Mouse (Mus musculus) cerebellum, adult (tissue): ENCODE results near the gene Stra6.

Experiments
- ATAC-seq: cut with Nextera tagmentation; 2 replicates; pipeline ENCODE4 v1.9.2; 2017; ENCODE audit warnings: mild to moderate bottlenecking, moderate library complexity, mixed read lengths; ENCODE audit not compliant: insufficient number of reproducible peaks, low FRiP score, low TSS enrichment

Stra6 gene

DNA sequence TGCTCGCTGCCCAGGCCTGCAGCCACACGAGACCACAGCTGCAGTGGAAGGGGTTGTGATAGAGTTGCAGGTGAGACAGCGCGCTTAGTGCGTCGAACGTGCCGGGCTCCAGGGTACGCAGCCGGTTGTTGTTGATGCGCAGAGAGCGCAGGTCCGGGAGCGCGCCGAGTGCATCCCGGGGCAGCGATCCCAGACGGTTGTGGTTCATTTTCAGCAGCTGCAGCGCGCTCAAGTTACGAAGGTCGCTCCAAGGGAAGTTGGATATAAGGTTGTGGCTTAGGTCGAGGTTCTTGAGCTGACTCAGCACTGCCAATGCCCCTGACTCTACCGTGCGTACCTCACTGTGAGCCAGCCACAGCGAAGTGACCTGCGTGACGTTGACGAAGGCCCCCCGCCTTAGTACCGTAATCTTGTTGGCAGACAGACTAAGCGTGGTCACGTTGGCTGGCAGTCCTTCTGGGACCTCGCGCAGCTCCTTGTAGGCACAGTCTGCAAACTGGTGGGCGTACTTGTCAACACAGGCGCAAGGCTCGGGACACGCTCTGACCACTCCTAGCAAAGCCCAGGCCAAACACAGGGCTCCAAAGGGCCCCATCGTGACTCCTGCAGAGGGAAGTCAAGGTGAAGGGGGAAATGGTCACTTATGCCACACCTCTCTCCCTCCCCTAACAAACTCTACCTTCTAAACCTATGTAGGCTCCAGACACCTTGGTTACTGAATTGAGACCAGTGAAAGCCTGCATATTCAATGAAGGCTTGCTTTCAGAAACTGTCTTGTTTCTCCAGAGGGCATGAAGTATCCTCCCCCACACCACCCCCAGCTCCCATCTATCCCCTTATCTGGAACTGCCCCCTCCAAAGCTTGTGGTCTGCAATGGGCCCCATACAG is 136.0 kb downstream of the Stra6 start:
- ATAC-seq, result no peak

DNA sequence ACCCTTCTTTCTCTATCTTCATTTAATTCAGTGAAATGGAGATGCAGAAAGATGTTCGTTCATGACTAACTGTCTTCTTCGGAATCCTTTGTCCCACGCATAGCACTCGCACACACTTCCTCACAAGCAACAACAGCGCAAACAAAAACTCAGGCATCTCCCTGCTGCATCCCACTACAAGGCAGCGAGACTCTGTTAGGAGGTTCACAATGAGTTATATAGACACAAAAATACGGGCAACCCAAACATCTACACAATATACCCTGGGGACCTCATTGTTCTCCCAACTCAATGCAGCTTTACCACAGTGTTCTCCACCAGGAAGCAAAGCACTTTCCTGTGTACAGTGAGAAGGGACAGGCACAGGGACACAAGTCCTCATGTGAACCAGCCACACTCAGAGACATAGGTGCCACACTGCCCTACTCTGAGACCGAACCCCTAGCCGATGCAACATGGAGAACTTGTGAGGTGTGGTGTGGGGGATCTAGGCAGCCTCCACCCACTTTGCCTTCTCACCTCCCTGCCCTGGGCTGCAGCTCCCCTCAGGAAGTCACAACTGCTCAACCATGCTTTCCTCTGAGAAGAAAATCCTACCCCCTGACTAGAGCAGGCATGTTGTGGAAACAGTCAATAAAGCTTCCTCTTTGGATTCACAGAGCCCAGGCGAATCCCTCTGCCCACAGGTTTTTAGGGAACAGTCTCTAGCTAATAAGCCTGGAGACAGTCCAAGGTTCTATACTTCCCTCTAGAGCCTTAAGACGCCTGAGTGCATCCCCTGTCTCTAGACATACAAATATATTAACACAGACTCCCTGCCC is 136.9 kb downstream of the Stra6 start:
- no peak for ATAC-seq

GRCm38 (mm10) chr9:58201091-58201842 is 137.7 kb downstream of the Stra6 start:
- ATAC-seq, result no peak

GRCm38 (mm10) chr9:58201861-58202549 is 138.4 kb downstream of the Stra6 start:
- ATAC-seq, result no peak

GRCm38 (mm10) chr9:58202676-58203453 is 139.3 kb downstream of the Stra6 start:
- no peak for ATAC-seq
